Mouse (Mus musculus) inflammation-experienced regulatory T-cells, adult 6 months (primary cell): ENCODE data around the gene D630045J12Rik. TPM values are rescaled to one million over a fixed set of nuclear protein-coding genes. Genes with fewer than 3 reads are reported as not detected.

ENCODE experiments used
- ATAC-seq: one replicate; pipeline ENCODE4 v1.8.0; 2017
- polyA plus RNA-seq, 3 experiments: library from polyadenylated mRNA; unstranded; fragments of 100-300 nt; shearing (Covaris generic); gene quantifications; one replicate each; pipeline ENCODE4 v1.2.1; 2017

The D630045J12Rik gene
- polyA plus RNA-seq, 3 experiments from 2014 or later = 0.08 TPM; not detected in 2

GRCm38 (mm10) chr6:38087242-38088026 lies 166.4 kb downstream of the D630045J12Rik start:
- no peak for ATAC-seq

- no peak for ATAC-seq
Observed at GRCm38 (mm10) chr6:38083204-38083603, 170.6 kb downstream of the D630045J12Rik start.

GRCm38 (mm10) chr6:38081727-38082341 lies 172.0 kb downstream of the D630045J12Rik start:
- ATAC-seq = no peak

- no peak for ATAC-seq
Observed at GRCm38 (mm10) chr6:38080364-38080763, 173.4 kb downstream of the D630045J12Rik start.

GRCm38 (mm10) chr6:38073592-38073991 lies 180.2 kb downstream of the D630045J12Rik start:
- no peak for ATAC-seq

Other genes with a start within 250 kb of the D630045J12Rik start
- under 1 TPM in 1 of 3 experiments, not detected in 2; 0.19 TPM for gene Svopl, start 207.0 kb downstream of the D630045J12Rik start, polyA plus RNA-seq
- not detected for gene Tmem213, start 144.8 kb downstream of the D630045J12Rik start, polyA plus RNA-seq
- gene Atp6v0a4, start 129.4 kb downstream of the D630045J12Rik start, polyA plus RNA-seq = not detected
- under 1 TPM; 0.16 to 0.50 (median 0.47) TPM for gene Zc3hav1l, start 45.2 kb upstream of the D630045J12Rik start, polyA plus RNA-seq
- gene Zc3hav1, start 100.6 kb upstream of the D630045J12Rik start, polyA plus RNA-seq = 100 to 1,000 TPM; 163 to 188 (median 167) TPM
- under 1 TPM in 1 of 3 experiments, not detected in 2; 0.14 TPM for gene Ttc26, start 127.5 kb upstream of the D630045J12Rik start, polyA plus RNA-seq
- gene Ubn2, start 179.9 kb upstream of the D630045J12Rik start, polyA plus RNA-seq = 10 to 100 TPM; 15.1 to 28.9 (median 23.5) TPM